Mouse (Mus musculus): ENCODE measurements around the gene B4galnt2.
A peak's percentile ranks its signal among the peaks of the same experiment; 100 is the strongest.

B4galnt2 gene

GRCm38 (mm10) chr11:95840694-95841497 lies 73.8 kb downstream of the B4galnt2 start:
- no peak for DNase-seq (ENCODE audit: low spot score in 2 of 2)

GRCm38 (mm10) chr11:95838999-95839868 lies 75.5 kb downstream of the B4galnt2 start:
- no peak for DNase-seq (ENCODE audit: low spot score in 2 of 2)

- DNase-seq (ENCODE audit: low spot score in 2 of 2), result no peak
Measured at GRCm38 (mm10) chr11:95838598-95838997, 76.1 kb downstream of the B4galnt2 start.

- DNase-seq (ENCODE audit: low spot score in 2 of 2), result no peak
Measured at GRCm38 (mm10) chr11:95837059-95837458, 77.6 kb downstream of the B4galnt2 start, which contains the start of gene Gngt2. Gene Gngt2, plus strand, starts transcription at chr11:95837216.

- DNase-seq (ENCODE audit: low spot score in 2 of 2), result no peak
Measured at GRCm38 (mm10) chr11:95836433-95836832, 78.3 kb downstream of the B4galnt2 start.

- no peak for DNase-seq (ENCODE audit: low spot score in 2 of 2)
Measured at GRCm38 (mm10) chr11:95835832-95836231, 78.9 kb downstream of the B4galnt2 start.

GRCm38 (mm10) chr11:95834742-95835710 lies 79.7 kb downstream of the B4galnt2 start:
- no peak for DNase-seq (ENCODE audit: low spot score in 2 of 2)

GRCm38 (mm10) chr11:95834143-95834667 lies 80.5 kb downstream of the B4galnt2 start:
- no peak for DNase-seq (ENCODE audit: low spot score in 2 of 2)

- DNase-seq (ENCODE audit: low spot score in 2 of 2), result no peak
Measured at GRCm38 (mm10) chr11:95833631-95834142, 81.0 kb downstream of the B4galnt2 start.

- DNase-seq (ENCODE audit: low spot score in 2 of 2), result no peak
Measured at GRCm38 (mm10) chr11:95833006-95833570, 81.6 kb downstream of the B4galnt2 start.

GRCm38 (mm10) chr11:95832129-95833005 lies 82.3 kb downstream of the B4galnt2 start:
- DNase-seq (ENCODE audit: low spot score in 2 of 2), result no peak

GRCm38 (mm10) chr11:95831641-95832040 lies 83.0 kb downstream of the B4galnt2 start:
- no peak for DNase-seq (ENCODE audit: low spot score in 2 of 2)

- no peak for DNase-seq (ENCODE audit: low spot score in 2 of 2)
Measured at GRCm38 (mm10) chr11:95831276-95831619, 83.4 kb downstream of the B4galnt2 start.

GRCm38 (mm10) chr11:95830411-95831275 lies 84.0 kb downstream of the B4galnt2 start:
- no peak for DNase-seq (ENCODE audit: low spot score in 2 of 2)

- DNase-seq (ENCODE audit: low spot score in 2 of 2), result no peak
Measured at GRCm38 (mm10) chr11:95829526-95830050, 85.1 kb downstream of the B4galnt2 start.

GRCm38 (mm10) chr11:95828181-95828964 lies 86.3 kb downstream of the B4galnt2 start:
- no peak for DNase-seq (ENCODE audit: low spot score in 2 of 2)

- peak; percentile 75 to 80 for DNase-seq (ENCODE audit: low spot score in 2 of 2)
Measured at GRCm38 (mm10) chr11:95827464-95828085, 87.1 kb downstream of the B4galnt2 start.
